Mouse (Mus musculus) lung, embryonic 16.5 days (tissue): Measurements from ENCODE around the gene Catsperg1. TPM values are rescaled to one million over a fixed set of nuclear protein-coding genes. Genes with fewer than 3 reads are reported as not detected.
"Not testable (repeated sequence)": the region's sequence is repeated elsewhere in the genome, so short reads cannot be mapped to it uniquely, and the experiment has no call there.

Experiments
- ATAC-seq: fragments of 200-750 bp; cut with Nextera tagmentation; 2 replicates; pipeline ENCODE4 v1.8.0; 2017; ENCODE audit warnings: low read depth, mild to moderate bottlenecking, moderate library complexity
- H3K27ac ChIP-seq: fragments of 300-500 bp; sonication (generic); 2 replicates; pipeline ENCODE4 v1.5.1; 2014; ENCODE audit warnings: mild to moderate bottlenecking, control low read depth, low read length
- H3K27me3 ChIP-seq: fragments of 300-500 bp; sonication (generic); 2 replicates; pipeline ENCODE4 v1.6.1; 2014; ENCODE audit warnings: low read depth, low read length, mixed read lengths; ENCODE audit not compliant: control insufficient read depth, insufficient read depth
- H3K36me3 ChIP-seq: fragments of 300-500 bp; sonication (generic); 2 replicates; pipeline ENCODE4 v1.6.1; 2014; ENCODE audit warnings: low read length; ENCODE audit not compliant: control insufficient read depth, insufficient read depth
- H3K4me1 ChIP-seq: fragments of 300-500 bp; sonication (generic); replicated peaks from 2 replicates; pipeline ENCODE4 v1.6.1; 2014; ENCODE audit warnings: low read length, mixed read lengths; ENCODE audit not compliant: control insufficient read depth, insufficient read depth
- H3K4me2 ChIP-seq: fragments of 300-500 bp; sonication (generic); 2 replicates; pipeline ENCODE4 v1.6.1; 2014; ENCODE audit warnings: low read depth, low read length, control low read depth
- H3K4me3 ChIP-seq: fragments of 300-500 bp; sonication (generic); 2 replicates; pipeline ENCODE4 v1.5.1; 2014; ENCODE audit warnings: mild to moderate bottlenecking, low read length, control low read depth
- H3K9ac ChIP-seq: fragments of 300-500 bp; sonication (generic); 2 replicates; pipeline ENCODE4 v1.6.1; 2014; ENCODE audit warnings: low read length, control low read depth
- H3K9me3 ChIP-seq: fragments of 300-500 bp; sonication (generic); 2 replicates; pipeline ENCODE4 v1.6.1; 2016; ENCODE audit warnings: low read length; ENCODE audit not compliant: control insufficient read depth
- WGBS: fragments of 180-500 bp; shearing (Covaris S2); extraction: QIAGEN DNeasy Blood & Tissue Kit; methylation state at CpG from one replicate; pipeline ENCODE4 v1.1.7; 2014; 5-methylcytosine and 5-hydroxymethylcytosine counted together
- polyA plus RNA-seq: library from polyadenylated mRNA; unstranded; fragments of >200 nt; fragmentation: Nextera tagmentation; extraction: Ambion mirVana; gene quantifications from 2 replicates; pipeline ENCODE4 v1.2.1, GENCODE M21; 2015

Catsperg1 gene
- polyA plus RNA-seq, 1 experiment from 2014 or later: 1.7 TPM

- peak overlapping the region; percentile 84 for H3K27ac ChIP-seq
- WGBS: 27% methylated on average over 16 of the region's 16 CpGs
Measured at GRCm38 (mm10) chr7:29247314-29247700, 33.5 kb upstream of the Catsperg1 start.

DNA sequence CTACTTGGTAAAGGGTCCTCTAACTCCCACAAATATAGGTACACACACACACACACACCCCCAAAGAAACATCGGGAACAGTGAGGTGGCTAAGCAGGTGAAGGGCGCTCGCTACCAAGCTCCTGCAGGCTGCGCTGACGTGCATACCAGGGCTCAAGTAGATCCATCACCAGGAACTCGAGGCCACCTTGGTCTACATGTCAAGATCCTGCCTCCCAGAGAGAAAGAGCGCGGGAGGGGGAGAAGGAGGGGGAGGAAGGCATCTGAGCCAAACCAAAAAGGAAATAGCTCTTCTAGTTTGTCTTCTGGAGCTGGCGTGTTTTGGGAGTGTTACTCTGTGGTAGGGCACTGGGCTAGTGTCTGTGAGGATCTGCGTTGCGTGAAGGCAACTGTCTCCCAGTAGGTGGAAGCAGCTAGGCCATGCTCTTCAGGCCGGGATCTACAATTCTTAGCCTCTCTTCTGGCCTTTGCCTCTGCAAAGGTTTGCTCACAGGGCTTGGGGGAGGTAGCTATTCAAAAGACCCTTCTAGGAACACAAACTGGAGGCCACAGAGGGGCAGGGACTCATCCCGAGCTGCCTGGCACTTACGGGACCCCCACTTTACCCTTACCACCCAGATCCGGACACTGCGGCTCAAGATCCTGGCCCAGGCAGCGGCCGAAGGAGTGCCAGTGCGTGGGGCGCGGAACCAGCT, 32.9 kb upstream of the Catsperg1 start:
- Histone ChIP-seq H3K9ac (peak overlapping the region; percentile 66), H3K36me3 (peaks cover 6% of the 10 kb centered on the region; the same call in 1 of the 2 replicates), H3K9me3 (no peaks in the 10 kb centered on the region), H3K4me3 (peak overlapping the region; percentile 49), H3K4me1 (peaks cover 25% of the 10 kb centered on the region), H3K4me2 (peak overlapping the region; percentile 77), H3K27me3 (no peaks in the 10 kb centered on the region), H3K27ac (peak overlapping the region; percentile 67)
- ATAC-seq: peak; percentile 26; the same call in 1 of the 2 replicates
- whole genome bisulfite sequencing: 64% methylated on average over 21 of the region's 21 CpGs

More at GRCm38 (mm10) chr7:29247314-29247700, 33.5 kb upstream of the Catsperg1 start:
- Histone ChIP-seq H3K36me3 (peaks cover 6% of the 10 kb centered on the region; the same call in 1 of the 2 replicates), H3K4me2 (peak overlapping the region; percentile 77), H3K9ac (peak overlapping the region; percentile 66), H3K4me3 (peak overlapping the region; percentile 49), H3K4me1 (peaks cover 25% of the 10 kb centered on the region), H3K27me3 (no peaks in the 10 kb centered on the region), H3K9me3 (no peaks in the 10 kb centered on the region)
- ATAC-seq: peak; percentile 37; the same call in 1 of the 2 replicates

- 0 out of 2 replicates have a peak, but pooled peaks have one; percentile 27 for ATAC-seq
Measured at GRCm38 (mm10) chr7:29246015-29246414, 32.2 kb upstream of the Catsperg1 start.

GRCm38 (mm10) chr7:29244732-29245416, 31.0 kb upstream of the Catsperg1 start:
- H3K9ac ChIP-seq: no peak overlapping the region
- H3K36me3 ChIP-seq: peaks cover 6% of the 10 kb centered on the region; the same call in 1 of the 2 replicates
- ATAC-seq: no peak
- WGBS: 83% methylated on average over 7 of the region's 7 CpGs
- H3K4me1 ChIP-seq: peaks cover 25% of the 10 kb centered on the region
- H3K4me3 ChIP-seq: no peak overlapping the region
- H3K27me3 ChIP-seq: no peaks in the 10 kb centered on the region
- no peak overlapping the region for H3K4me2 ChIP-seq
- H3K27ac ChIP-seq: no peak overlapping the region
- H3K9me3 ChIP-seq: no peaks in the 10 kb centered on the region

More at GRCm38 (mm10) chr7:29246015-29246414, 32.2 kb upstream of the Catsperg1 start:
- WGBS: 70% methylated on average over 5 of the region's 5 CpGs
- Histone ChIP-seq H3K27me3 (no peaks in the 10 kb centered on the region), H3K9ac (no peak overlapping the region), H3K4me2 (no peak overlapping the region), H3K4me1 (peaks cover 25% of the 10 kb centered on the region), H3K9me3 (no peaks in the 10 kb centered on the region), H3K4me3 (no peak overlapping the region), H3K27ac (peak overlapping the region; percentile 3; the same call in 1 of the 2 replicates), H3K36me3 (peaks cover 6% of the 10 kb centered on the region; the same call in 1 of the 2 replicates)

- peak; percentile 98 for ATAC-seq
- Histone ChIP-seq H3K4me2 (peak within 1 kb of the TSS; percentile 67), H3K9me3 (no peaks in the 10 kb centered on the region), H3K4me1 (peaks cover 18% of the 10 kb centered on the region; the same call in 1 of the 2 replicates), H3K27ac (peak within 1 kb of the TSS; percentile 97), H3K27me3 (no peaks in the 10 kb centered on the region), H3K36me3 (no peaks in the 10 kb centered on the region), H3K9ac (peak within 1 kb of the TSS; percentile 78), H3K4me3 (peak within 1 kb of the TSS; percentile 71)
- under 1% methylated on average over 58 of the region's 60 CpGs for WGBS
Measured at GRCm38 (mm10) chr7:29238019-29238967, 24.5 kb upstream of the Catsperg1 start, which contains the start of gene Yif1b. Gene Yif1b, plus strand, starts transcription at chr7:29238329.

GRCm38 (mm10) chr7:29237596-29237995, 23.8 kb upstream of the Catsperg1 start:
- ATAC-seq: peak; percentile 4
- Histone ChIP-seq H3K9ac (peak overlapping the region; percentile 66), H3K27ac (peak overlapping the region; percentile 97), H3K4me1 (peaks cover 18% of the 10 kb centered on the region; the same call in 1 of the 2 replicates), H3K4me3 (peak overlapping the region; percentile 45), H3K4me2 (peak overlapping the region; percentile 61)
- not testable (repeated sequence) for H3K27me3 ChIP-seq, H3K36me3 ChIP-seq, H3K9me3 ChIP-seq
- WGBS: 26% methylated on average over 6 of the region's 6 CpGs

GRCm38 (mm10) chr7:29236593-29236992, 22.8 kb upstream of the Catsperg1 start:
- no peak overlapping the region for H3K4me3 ChIP-seq
- H3K9me3 ChIP-seq: no peaks in the 10 kb centered on the region
- H3K4me1 ChIP-seq: peaks cover 18% of the 10 kb centered on the region; the same call in 1 of the 2 replicates
- ATAC-seq: no peak
- H3K27me3 ChIP-seq: peaks cover under 1% of the 10 kb centered on the region; the same call in 1 of the 2 replicates
- WGBS: 72% methylated on average over 4 of the region's 4 CpGs
- no peaks in the 10 kb centered on the region for H3K36me3 ChIP-seq
- H3K9ac ChIP-seq: no peak overlapping the region
- H3K4me2 ChIP-seq: no peak overlapping the region
- H3K27ac ChIP-seq: no peak overlapping the region

DNA sequence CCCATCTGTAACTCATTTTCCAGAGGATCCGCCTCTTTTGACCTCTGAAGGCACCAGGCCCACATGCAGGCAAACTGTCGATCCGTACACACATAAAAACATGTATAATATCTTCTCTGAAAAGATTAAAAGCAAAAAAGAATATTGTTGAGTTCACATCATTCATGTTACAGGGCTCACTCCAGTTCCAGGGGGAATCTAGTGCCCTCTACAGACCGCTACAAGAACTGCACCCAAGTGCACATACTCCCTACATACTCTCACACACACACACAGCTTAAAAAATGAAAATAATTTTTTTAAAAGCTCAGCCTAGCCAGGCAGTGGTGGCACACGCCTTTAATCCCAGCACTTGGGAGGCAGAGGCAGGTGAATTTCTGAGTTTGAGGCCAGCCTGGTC, 20.8 kb upstream of the Catsperg1 start:
- no peaks in the 10 kb centered on the region for H3K9me3 ChIP-seq
- 75% methylated on average over 5 of the region's 5 CpGs for whole genome bisulfite sequencing
- H3K4me1 ChIP-seq: peaks cover 16% of the 10 kb centered on the region; the same call in 1 of the 2 replicates
- ATAC-seq: no peak
- H3K4me2 ChIP-seq: no peak overlapping the region
- no peaks in the 10 kb centered on the region for H3K36me3 ChIP-seq
- no peak overlapping the region for H3K4me3 ChIP-seq
- H3K27me3 ChIP-seq: peaks cover 6% of the 10 kb centered on the region; the same call in 1 of the 2 replicates
- H3K27ac ChIP-seq: peak overlapping the region; percentile 51; the same call in 1 of the 2 replicates
- no peak overlapping the region for H3K9ac ChIP-seq
